Mouse (Mus musculus) embryonic facial prominence, embryonic 14.5 days (tissue): ENCODE data around the gene Fam120c. TPM values are rescaled to one million over a fixed set of nuclear protein-coding genes. Genes with fewer than 3 reads are reported as not detected.

Experiments used
- ATAC-seq: fragments of 200-750 bp; cut with Nextera tagmentation; 2 replicates; pipeline ENCODE4 v1.8.0; 2017; ENCODE audit warnings: low read depth, moderate number of reproducible peaks, moderate TSS enrichment
- DNase-seq: peaks from one replicate; pipeline ENCODE4 v3.0.0-alpha.2; 2015; ENCODE audit warnings: low spot score
- H3K27ac ChIP-seq: fragments of 300-500 bp; sonication (generic); replicated peaks from 2 replicates; pipeline ENCODE4 v1.5.1; 2014; ENCODE audit warnings: low read depth, mild to moderate bottlenecking, low read length, moderate library complexity
- H3K27me3 ChIP-seq: fragments of 300-500 bp; sonication (generic); replicated peaks from 2 replicates; pipeline ENCODE4 v1.6.1; 2014; ENCODE audit warnings: low read length; ENCODE audit not compliant: control insufficient read depth, insufficient read depth
- H3K36me3 ChIP-seq: fragments of 300-500 bp; sonication (generic); 2 replicates; pipeline ENCODE4 v1.6.1; 2014; ENCODE audit warnings: low read length, mixed read lengths; ENCODE audit not compliant: control insufficient read depth, insufficient read depth
- H3K4me1 ChIP-seq: fragments of 300-500 bp; sonication (generic); 2 replicates; pipeline ENCODE4 v1.6.1; 2014; ENCODE audit warnings: antibody characterized with exemption, low read length; ENCODE audit not compliant: control insufficient read depth, insufficient read depth
- H3K4me2 ChIP-seq: fragments of 300-500 bp; sonication (generic); 2 replicates; pipeline ENCODE4 v1.6.1; 2014; ENCODE audit warnings: low read depth, mild to moderate bottlenecking, low read length, moderate library complexity, mixed read lengths
- H3K4me3 ChIP-seq: fragments of 300-500 bp; sonication (generic); 2 replicates; pipeline ENCODE4 v1.5.1; 2014; ENCODE audit warnings: low read depth, mild to moderate bottlenecking, low read length
- H3K9ac ChIP-seq: fragments of 300-500 bp; sonication (generic); 2 replicates; pipeline ENCODE4 v1.6.1; 2014; ENCODE audit warnings: low read depth, mild to moderate bottlenecking, low read length, moderate library complexity, mixed read lengths
- H3K9me3 ChIP-seq: fragments of 300-500 bp; sonication (generic); 2 replicates; pipeline ENCODE4 v1.6.1; 2016; ENCODE audit warnings: low read length; ENCODE audit not compliant: control insufficient read depth
- whole genome bisulfite sequencing: fragments of 180-500 bp; shearing (Covaris S2); extraction: QIAGEN DNeasy Blood & Tissue Kit; methylation state at CpG from one replicate; pipeline ENCODE4 v1.1.7; 2014; 5-methylcytosine and 5-hydroxymethylcytosine counted together
- polyA plus RNA-seq: library from polyadenylated mRNA; unstranded; fragments of >200 nt; fragmentation: Nextera tagmentation; extraction: Ambion mirVana; gene quantifications from 2 replicates; pipeline ENCODE4 v1.2.1, GENCODE M21; 2014

Fam120c gene
- polyA plus RNA-seq: 6.0 and 6.2 TPM in 2 replicates

GRCm38 (mm10) chrX:151343761-151344500 is at the start of gene Fam120c:
Gene Fam120c (plus strand): TSS chrX:151344175.
- no peaks in the 10 kb centered on the region for H3K36me3 ChIP-seq
- peak; percentile 87 for DNase-seq
- ATAC-seq: peak; percentile 94
- peak within 1 kb of the TSS; percentile 80 for H3K27ac ChIP-seq
- H3K27me3 ChIP-seq: peaks cover 4% of the 10 kb centered on the region; the same call in 1 of the 2 replicates
- no peaks in the 10 kb centered on the region for H3K9me3 ChIP-seq
- peak within 1 kb of the TSS; percentile 72 for H3K9ac ChIP-seq
- no peaks in the 10 kb centered on the region for H3K4me1 ChIP-seq
- H3K4me3 ChIP-seq: peak within 1 kb of the TSS; percentile 60
- peak within 1 kb of the TSS; percentile 68 for H3K4me2 ChIP-seq
- 5% methylated on average over 24 of the region's 56 CpGs for WGBS

GRCm38 (mm10) chrX:151298329-151298728 is 45.6 kb upstream of the Fam120c start:
- Histone ChIP-seq H3K4me3 (no peak overlapping the region), H3K4me1 (no peaks in the 10 kb centered on the region), H3K4me2 (no peak overlapping the region), H3K9me3 (no peaks in the 10 kb centered on the region), H3K27me3 (no peaks in the 10 kb centered on the region), H3K27ac (no peak overlapping the region), H3K36me3 (no peaks in the 10 kb centered on the region), H3K9ac (no peak overlapping the region)
- peak; percentile 11 for DNase-seq
- peak; percentile 63; the same call in 1 of the 2 replicates for ATAC-seq

GRCm38 (mm10) chrX:151313732-151314131 is 30.2 kb upstream of the Fam120c start:
- Histone ChIP-seq H3K4me3 (no peak overlapping the region), H3K9ac (no peak overlapping the region), H3K36me3 (no peaks in the 10 kb centered on the region), H3K4me2 (no peak overlapping the region), H3K27ac (no peak overlapping the region), H3K27me3 (peaks cover 7% of the 10 kb centered on the region; the same call in 1 of the 2 replicates), H3K9me3 (no peaks in the 10 kb centered on the region), H3K4me1 (no peaks in the 10 kb centered on the region)
- ATAC-seq: no peak
- WGBS: 75% methylated on average over 4 of the region's 4 CpGs
- no peak for DNase-seq

GRCm38 (mm10) chrX:151333615-151334014 is 10.4 kb upstream of the Fam120c start:
- Histone ChIP-seq H3K27ac (no peak overlapping the region), H3K36me3 (no peaks in the 10 kb centered on the region), H3K4me2 (no peak overlapping the region), H3K27me3 (peaks cover 3% of the 10 kb centered on the region; the same call in 1 of the 2 replicates), H3K9me3 (no peaks in the 10 kb centered on the region), H3K4me3 (no peak overlapping the region), H3K9ac (no peak overlapping the region), H3K4me1 (no peaks in the 10 kb centered on the region)
- ATAC-seq (no peak), DNase-seq (no peak)
- WGBS: 86% methylated on average over 2 of the region's 2 CpGs

GRCm38 (mm10) chrX:151337804-151338203 is 6.2 kb upstream of the Fam120c start:
- H3K4me3 ChIP-seq: no peak overlapping the region
- no peaks in the 10 kb centered on the region for H3K9me3 ChIP-seq
- no peak overlapping the region for H3K9ac ChIP-seq
- no peaks in the 10 kb centered on the region for H3K36me3 ChIP-seq
- ATAC-seq: no peak
- DNase-seq: no peak
- H3K27ac ChIP-seq: no peak overlapping the region
- no peak overlapping the region for H3K4me2 ChIP-seq
- no peaks in the 10 kb centered on the region for H3K4me1 ChIP-seq
- H3K27me3 ChIP-seq: peaks cover 7% of the 10 kb centered on the region; the same call in 1 of the 2 replicates
- WGBS: 83% methylated on average over 4 of the region's 4 CpGs

GRCm38 (mm10) chrX:151344501-151344984 is 568 bp downstream of the Fam120c start:
- ATAC-seq: peak; percentile 44
- peak overlapping the region; percentile 80 for H3K27ac ChIP-seq
- WGBS: 22% methylated on average over 25 of the region's 33 CpGs
- no peaks in the 10 kb centered on the region for H3K4me1 ChIP-seq
- H3K4me3 ChIP-seq: peak overlapping the region; percentile 60
- peak overlapping the region; percentile 72 for H3K9ac ChIP-seq
- H3K4me2 ChIP-seq: peak overlapping the region; percentile 68
- H3K27me3 ChIP-seq: peaks cover 4% of the 10 kb centered on the region; the same call in 1 of the 2 replicates
- no peaks in the 10 kb centered on the region for H3K9me3 ChIP-seq
- peak; percentile 13 for DNase-seq
- H3K36me3 ChIP-seq: no peaks in the 10 kb centered on the region

GRCm38 (mm10) chrX:151345333-151346125 is 1.6 kb downstream of the Fam120c start:
- no peaks in the 10 kb centered on the region for H3K4me1 ChIP-seq
- DNase-seq (peak; percentile 43), ATAC-seq (no peak)
- peak overlapping the region; percentile 68 for H3K4me2 ChIP-seq
- no peak overlapping the region for H3K9ac ChIP-seq
- H3K9me3 ChIP-seq: no peaks in the 10 kb centered on the region
- WGBS: 32% methylated on average over 11 of the region's 11 CpGs
- H3K27me3 ChIP-seq: peaks cover 4% of the 10 kb centered on the region; the same call in 1 of the 2 replicates
- no peaks in the 10 kb centered on the region for H3K36me3 ChIP-seq
- peak overlapping the region; percentile 60 for H3K4me3 ChIP-seq
- H3K27ac ChIP-seq: 0 out of 2 replicates have a peak overlapping the region, but pooled peaks have one; percentile 21

- no peaks in the 10 kb centered on the region; the same call in 1 of the 2 replicates for H3K27me3 ChIP-seq
- no peak overlapping the region for H3K27ac ChIP-seq
- ATAC-seq: no peak
- H3K4me2 ChIP-seq: no peak overlapping the region
- no peak overlapping the region for H3K9ac ChIP-seq
- H3K4me1 ChIP-seq: no peaks in the 10 kb centered on the region
- H3K4me3 ChIP-seq: no peak overlapping the region
- H3K9me3 ChIP-seq: no peaks in the 10 kb centered on the region
- no peaks in the 10 kb centered on the region for H3K36me3 ChIP-seq
- no peak for DNase-seq
Observed at GRCm38 (mm10) chrX:151347278-151347677, 3.3 kb downstream of the Fam120c start.
